Mouse (Mus musculus): Measurements from ENCODE around the gene Arid1b. TPM values are rescaled to one million over a fixed set of nuclear protein-coding genes. Genes with fewer than 3 reads are reported as not detected.

Arid1b gene
- polyA plus RNA-seq, 1 experiment from 2014 or later: 46.4 TPM

GRCm38 (mm10) chr17:5179925-5180525, 185.9 kb downstream of the Arid1b start:
- ATAC-seq (no peak), DNase-seq (ENCODE audit: low read depth, low spot score) (no peak)
- POLR2A ChIA-PET: no interaction called here
- H3K27me3 ChIP-seq: no peaks in the 10 kb centered on the region
- in situ Hi-C loops (cut with MboI; ENCODE audit: low pct_unique_long_range_greater_than_20kb): loop anchor here (5.0 to 25.0 kb wide), 2 partner anchors 393 to 542 kb away; no protein-coding TSS in a partner anchor
- CTCF ChIA-PET: interaction anchor here (1.6 kb wide), 1 partner anchor 9 kb away, joined by 5 read pairs; no protein-coding TSS in a partner anchor
- TF ChIP-seq CTCF (IDR thresholded peaks at IDR 0.05): no peak

- H3K27me3 ChIP-seq: no peaks in the 10 kb centered on the region
- in situ Hi-C loops (cut with MboI; ENCODE audit: low pct_unique_long_range_greater_than_20kb): loop anchor here (25.0 kb wide), 1 partner anchor 394 kb away; no protein-coding TSS in a partner anchor
- DNase-seq (ENCODE audit: low read depth, low spot score): no peak
- ChIA-PET POLR2A (interaction anchor here (0.9 kb wide), 1 partner anchor 11 kb away, joined by 3 read pairs; no protein-coding TSS in a partner anchor), CTCF (interaction anchor here (1.6 kb wide), 1 partner anchor 8 kb away, joined by 5 read pairs; no protein-coding TSS in a partner anchor)
- TF ChIP-seq CTCF (IDR thresholded peaks at IDR 0.05): no peak
- no peak for ATAC-seq
Measured at GRCm38 (mm10) chr17:5180925-5181324, 186.8 kb downstream of the Arid1b start.

- no peak for DNase-seq (ENCODE audit: low read depth, low spot score)
- no peak for ATAC-seq
- CTCF ChIA-PET: interaction anchor here (0.9 kb wide), 1 partner anchor 20 kb away, joined by 4 read pairs; no protein-coding TSS in a partner anchor
- no peaks in the 10 kb centered on the region for H3K27me3 ChIP-seq
- POLR2A ChIA-PET: interaction anchor here (0.6 kb wide), 1 partner anchor 1002 kb away, joined by 3 read pairs; no protein-coding TSS in a partner anchor
- in situ Hi-C loops (cut with MboI; ENCODE audit: low pct_unique_long_range_greater_than_20kb): loop anchor here (25.0 kb wide), 1 partner anchor 395 kb away; no protein-coding TSS in a partner anchor
- TF ChIP-seq CTCF (IDR thresholded peaks at IDR 0.05): no peak
Measured at GRCm38 (mm10) chr17:5182493-5182892, 188.4 kb downstream of the Arid1b start.

GRCm38 (mm10) chr17:5185501-5185900, 191.4 kb downstream of the Arid1b start:
- no peak for DNase-seq (ENCODE audit: low read depth, low spot score)
- ChIA-PET CTCF (no interaction called here), POLR2A (no interaction called here)
- in situ Hi-C loops (cut with MboI; ENCODE audit: low pct_unique_long_range_greater_than_20kb): loop anchor here (25.0 kb wide), 1 partner anchor 398 kb away; no protein-coding TSS in a partner anchor
- no peak for ATAC-seq
- no peak for TF ChIP-seq CTCF (IDR thresholded peaks at IDR 0.05)
- no peaks in the 10 kb centered on the region for H3K27me3 ChIP-seq

GRCm38 (mm10) chr17:5187546-5187945, 193.4 kb downstream of the Arid1b start:
- POLR2A ChIA-PET: no interaction called here
- DNase-seq (ENCODE audit: low read depth, low spot score): no peak
- in situ Hi-C loops (cut with MboI; ENCODE audit: low pct_unique_long_range_greater_than_20kb): loop anchor here (25.0 kb wide), 1 partner anchor 400 kb away; no protein-coding TSS in a partner anchor
- no peak for TF ChIP-seq CTCF (IDR thresholded peaks at IDR 0.05)
- CTCF ChIA-PET: interaction anchor here (0.8 kb wide), 1 partner anchor 555 kb away, joined by 3 read pairs; no protein-coding TSS in a partner anchor
- H3K27me3 ChIP-seq: no peaks in the 10 kb centered on the region
- ATAC-seq: no peak

GRCm38 (mm10) chr17:5188400-5188799, 194.3 kb downstream of the Arid1b start:
- in situ Hi-C loops (cut with MboI; ENCODE audit: low pct_unique_long_range_greater_than_20kb): loop anchor here (25.0 kb wide), 1 partner anchor 401 kb away; no protein-coding TSS in a partner anchor
- POLR2A ChIA-PET: no interaction called here
- TF ChIP-seq CTCF (IDR thresholded peaks at IDR 0.05): no peak
- CTCF ChIA-PET: no interaction called here
- DNase-seq (ENCODE audit: low read depth, low spot score) (no peak), ATAC-seq (no peak)
- H3K27me3 ChIP-seq: no peaks in the 10 kb centered on the region

- no peaks in the 10 kb centered on the region for H3K27me3 ChIP-seq
- POLR2A ChIA-PET: interaction anchor here (0.6 to 1.2 kb wide), 3 partner anchors 193 to 1848 kb away, joined by 4 to 7 read pairs (median 5); no protein-coding TSS in a partner anchor
- CTCF ChIA-PET: interaction anchor here (0.6 to 1.4 kb wide), 3 partner anchors 9 to 185 kb away, joined by 3 to 5 read pairs (median 3); no protein-coding TSS in a partner anchor
- TF ChIP-seq CTCF (IDR thresholded peaks at IDR 0.05): peak; percentile 82
- in situ Hi-C loops (cut with MboI; ENCODE audit: low pct_unique_long_range_greater_than_20kb): loop anchor here (25.0 kb wide), 1 partner anchor 402 kb away; no protein-coding TSS in a partner anchor
- ATAC-seq (peak; percentile 92), DNase-seq (ENCODE audit: low read depth, low spot score) (peak; percentile 74)
Measured at GRCm38 (mm10) chr17:5189551-5190351, 195.6 kb downstream of the Arid1b start.

- peak; percentile 53 for TF ChIP-seq CTCF (IDR thresholded peaks at IDR 0.05)
- no peak for ATAC-seq
- ChIA-PET CTCF (interaction anchor here (0.8 kb wide), 1 partner anchor 9 kb away, joined by 4 read pairs; no protein-coding TSS in a partner anchor), POLR2A (interaction anchor here (0.6 to 1.2 kb wide), 3 partner anchors 193 to 1849 kb away, joined by 4 to 7 read pairs (median 5); no protein-coding TSS in a partner anchor)
- in situ Hi-C loops (cut with MboI; ENCODE audit: low pct_unique_long_range_greater_than_20kb): loop anchor here (25.0 kb wide), 1 partner anchor 403 kb away; no protein-coding TSS in a partner anchor
- H3K27me3 ChIP-seq: no peaks in the 10 kb centered on the region
- DNase-seq (ENCODE audit: low read depth, low spot score): no peak
Measured at GRCm38 (mm10) chr17:5190367-5190766, 196.2 kb downstream of the Arid1b start.

- no peak for TF ChIP-seq CTCF (IDR thresholded peaks at IDR 0.05)
- H3K27me3 ChIP-seq: no peaks in the 10 kb centered on the region
- DNase-seq (ENCODE audit: low read depth, low spot score) (no peak), ATAC-seq (no peak)
- in situ Hi-C loops (cut with MboI; ENCODE audit: low pct_unique_long_range_greater_than_20kb): loop anchor here (25.0 kb wide), 1 partner anchor 407 kb away; no protein-coding TSS in a partner anchor
- POLR2A ChIA-PET: no interaction called here
- CTCF ChIA-PET: no interaction called here
Measured at GRCm38 (mm10) chr17:5194157-5194916, 200.2 kb downstream of the Arid1b start.
